Mouse (Mus musculus) ovary, postnatal 36 days (tissue): ENCODE measurements around the gene Fbxl21.
A peak's percentile ranks its signal among the peaks of the same experiment; 100 is the strongest.

Experiments
- DNase-seq: peaks from one replicate; pipeline ENCODE4 v3.0.0; 2022; ENCODE audit warnings: low spot score, mixed read lengths

Fbxl21 gene

GRCm38 (mm10) chr13:56522081-56522820 lies at the start of gene Fbxl21:
Gene Fbxl21, plus strand, starts transcription at chr13:56522472.
- peak; percentile 93 for DNase-seq

DNA sequence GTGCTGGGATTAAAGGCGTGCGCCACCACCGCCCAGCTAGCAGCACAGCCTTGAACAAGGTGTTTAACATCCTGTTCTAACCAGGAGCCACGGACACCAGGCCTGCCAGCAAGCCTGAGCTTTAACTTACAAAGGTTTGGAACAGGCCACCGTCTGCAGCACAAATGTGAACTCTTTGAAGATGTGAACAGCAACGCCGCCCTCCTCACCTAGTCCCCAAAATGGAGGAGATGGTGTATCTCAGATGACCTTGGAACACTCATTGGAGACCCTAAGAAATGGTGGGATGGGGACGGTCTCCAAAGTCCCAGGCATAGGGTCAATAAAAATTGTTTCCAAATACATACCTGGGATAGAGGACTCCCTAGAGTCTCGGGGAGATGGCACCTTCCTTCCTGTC lies 49.6 kb upstream of the Fbxl21 start:
- no peak for DNase-seq

- no peak for DNase-seq
These were observed 46.9 kb upstream of the Fbxl21 start for GRCm38 (mm10) chr13:56475363-56475762.

DNA sequence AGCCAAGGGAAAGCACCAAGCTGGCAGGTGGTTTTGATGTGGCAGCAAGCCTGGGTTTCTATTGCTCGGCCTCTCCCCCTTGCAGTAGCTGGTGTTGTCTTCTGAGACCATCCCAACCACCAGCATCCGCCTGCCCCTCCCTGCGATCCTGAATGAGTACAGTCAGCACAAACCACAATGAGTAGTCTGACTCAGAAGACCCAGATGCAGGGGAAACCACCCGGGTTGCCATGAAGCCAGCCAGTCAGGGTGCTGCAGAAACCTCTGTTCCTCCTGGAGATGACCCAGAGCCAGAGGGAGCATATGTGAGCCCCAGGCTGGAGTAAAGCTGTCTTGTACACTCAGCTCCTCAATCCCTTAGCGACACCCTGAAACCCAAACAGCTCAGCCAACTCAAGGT lies 45.5 kb upstream of the Fbxl21 start:
- no peak for DNase-seq

DNA sequence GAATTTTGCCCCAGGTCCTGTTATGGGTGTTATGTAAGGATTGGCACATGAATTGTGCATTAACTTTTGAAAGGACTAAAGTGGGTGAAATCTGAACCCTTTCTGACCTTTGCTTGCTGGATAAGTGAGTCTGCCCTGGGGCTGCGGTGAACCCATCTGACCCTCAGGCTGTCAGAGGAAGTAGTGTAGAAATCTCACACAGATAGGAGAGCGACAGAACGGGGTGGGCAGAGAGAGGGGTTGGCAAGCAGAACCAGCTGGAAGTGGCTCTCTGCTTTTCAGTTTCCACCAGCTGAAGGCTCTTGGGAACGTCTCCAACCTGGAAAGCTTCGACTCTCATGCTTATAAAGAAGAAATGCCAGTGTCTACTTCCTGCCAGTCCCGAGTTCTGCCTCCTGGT lies 45.0 kb upstream of the Fbxl21 start:
- no peak for DNase-seq

DNA sequence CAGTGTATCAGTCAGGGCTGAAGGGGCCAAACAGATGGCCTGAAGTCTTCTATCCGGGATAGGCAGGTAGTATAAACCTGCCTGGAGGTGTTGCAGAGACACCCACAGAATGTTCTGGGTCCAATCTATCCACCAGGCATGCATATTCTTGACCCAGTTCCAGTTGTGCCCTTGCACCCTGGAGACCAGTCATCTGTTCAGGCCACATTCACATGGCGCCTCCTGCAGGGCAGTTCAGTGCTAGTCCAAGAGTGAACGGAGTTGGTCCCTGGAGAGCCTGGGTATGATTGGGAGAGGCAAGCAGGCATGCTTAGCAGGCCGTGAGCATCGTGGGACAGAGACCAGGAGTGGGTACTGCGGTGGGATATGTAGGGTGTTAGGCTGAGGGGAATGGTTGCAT lies 44.2 kb upstream of the Fbxl21 start:
- no peak for DNase-seq

DNA sequence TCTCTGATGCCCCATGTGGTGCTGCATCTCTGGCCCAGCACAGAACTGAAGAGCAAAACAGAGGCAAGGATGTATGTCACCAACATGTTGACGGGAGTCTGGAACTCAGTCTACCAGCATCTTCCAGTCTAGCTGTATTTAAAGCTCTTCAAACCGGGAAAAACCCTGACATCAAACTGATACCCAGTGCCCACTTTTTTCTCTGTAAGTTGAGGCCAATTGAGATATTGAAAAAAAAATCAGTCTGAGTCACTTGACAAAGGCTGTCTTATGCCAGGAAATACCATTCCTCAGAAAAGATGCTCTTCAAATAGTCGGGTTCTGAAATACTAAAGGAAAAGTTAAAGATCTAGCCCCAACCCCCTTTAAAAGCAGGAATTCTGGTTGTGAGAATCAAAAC lies 40.1 kb upstream of the Fbxl21 start, which contains the start of gene Il9:
Gene Il9 (minus strand): TSS at position 101 of the 400 bp plus-strand sequence.
- DNase-seq, result no peak

- DNase-seq, result no peak
These were observed 34.3 kb upstream of the Fbxl21 start for GRCm38 (mm10) chr13:56488012-56488411.

- no peak for DNase-seq
These were observed 27.8 kb upstream of the Fbxl21 start for GRCm38 (mm10) chr13:56494440-56494839.

DNA sequence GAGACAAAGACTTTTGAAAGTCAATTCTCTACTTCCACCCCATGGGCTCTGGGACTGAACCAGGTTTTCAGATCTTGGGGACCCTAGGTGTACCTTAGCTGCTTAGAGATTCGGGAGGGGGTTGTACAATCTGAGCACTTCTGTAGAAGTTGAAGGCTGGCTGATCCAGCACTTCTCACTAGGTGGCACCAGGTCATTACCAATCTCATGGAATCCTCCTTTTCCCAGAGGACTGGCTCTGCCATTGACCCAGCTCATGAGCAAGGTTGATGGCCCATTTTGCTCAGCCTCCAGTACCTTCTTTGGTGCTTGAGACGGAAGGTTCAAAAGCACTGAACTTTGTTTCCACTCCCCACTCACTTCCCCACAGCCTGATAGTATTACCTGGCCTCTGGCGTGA lies 22.1 kb upstream of the Fbxl21 start:
- DNase-seq, result no peak

DNA sequence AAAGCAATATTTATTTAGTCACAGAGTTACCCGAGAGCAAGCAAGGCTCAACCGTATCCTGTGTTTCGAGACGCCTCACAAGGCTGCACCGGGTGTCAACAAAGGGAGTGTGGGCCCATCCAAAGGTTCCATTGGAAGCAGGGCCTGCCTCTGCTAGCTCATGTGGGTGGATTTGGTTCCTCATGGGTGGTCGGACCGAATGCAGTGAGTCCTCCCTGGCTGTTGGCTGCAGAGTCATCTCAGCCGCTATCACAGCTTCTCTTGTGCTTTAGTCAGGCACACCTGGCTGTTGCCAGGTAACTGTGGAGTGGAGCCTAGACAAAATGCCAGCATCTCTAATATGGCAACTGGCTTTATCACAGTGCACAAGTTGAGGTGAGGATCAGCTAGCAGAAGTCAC lies 21.6 kb upstream of the Fbxl21 start:
- no peak for DNase-seq

DNA sequence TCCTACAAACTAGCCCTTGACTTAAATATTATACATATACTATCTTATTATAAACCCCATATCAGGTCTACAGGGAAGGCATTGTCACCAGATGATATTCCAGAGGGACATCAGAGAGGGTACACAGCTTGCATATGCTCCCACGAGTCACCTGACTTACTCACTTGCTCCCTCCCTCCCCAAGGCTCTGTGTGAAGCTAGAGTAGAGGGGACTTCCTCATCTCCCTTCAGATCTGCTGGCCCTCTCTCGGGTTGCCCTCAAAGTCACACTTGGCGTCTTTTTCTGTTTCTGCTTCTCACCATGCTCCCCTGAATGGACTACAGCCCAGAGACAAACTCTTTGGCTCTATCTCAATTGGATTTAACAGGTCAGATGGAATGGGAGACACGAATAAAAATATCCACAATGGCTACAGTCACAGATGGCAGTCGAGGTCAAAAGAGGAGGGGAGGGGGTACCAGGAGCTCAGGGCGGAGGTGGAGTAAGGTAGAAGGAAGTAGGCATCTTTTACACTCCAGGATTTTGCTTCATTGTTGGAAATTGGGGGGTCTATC lies 20.3 kb upstream of the Fbxl21 start:
- no peak for DNase-seq

DNA sequence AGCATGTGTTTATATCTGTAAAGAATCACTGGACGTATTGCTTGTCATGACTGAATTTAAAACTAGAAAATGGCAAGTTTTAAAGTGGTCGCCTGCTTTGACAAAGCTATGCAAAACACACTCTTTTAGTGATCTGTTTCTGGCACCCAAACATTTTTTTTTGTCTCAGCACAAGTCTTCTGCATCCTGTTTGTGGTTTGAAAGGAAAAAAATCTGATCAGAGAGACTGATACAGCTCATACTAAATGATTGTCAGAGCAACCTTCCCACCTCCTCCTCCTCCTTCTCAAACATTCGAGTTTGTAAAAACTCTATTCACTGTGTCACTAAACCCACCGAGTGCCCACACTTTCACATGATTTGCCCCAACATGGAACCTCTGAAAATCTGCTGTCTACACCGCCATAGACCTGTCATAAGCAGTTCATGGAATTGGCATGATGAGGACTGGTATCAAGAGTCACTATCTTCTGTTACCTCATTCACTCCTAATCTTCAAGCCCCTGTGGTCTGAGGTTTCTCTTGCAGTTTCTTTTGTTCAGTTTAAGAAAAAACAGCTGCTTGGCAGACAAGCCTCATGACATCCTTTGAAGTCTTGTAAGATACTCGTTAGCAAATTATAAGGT lies 15.3 kb upstream of the Fbxl21 start:
- no peak for DNase-seq

- no peak for DNase-seq
These were observed 12.5 kb upstream of the Fbxl21 start for GRCm38 (mm10) chr13:56509796-56510195.

- no peak for DNase-seq
These were observed 8.7 kb upstream of the Fbxl21 start for GRCm38 (mm10) chr13:56513595-56513994.

DNA sequence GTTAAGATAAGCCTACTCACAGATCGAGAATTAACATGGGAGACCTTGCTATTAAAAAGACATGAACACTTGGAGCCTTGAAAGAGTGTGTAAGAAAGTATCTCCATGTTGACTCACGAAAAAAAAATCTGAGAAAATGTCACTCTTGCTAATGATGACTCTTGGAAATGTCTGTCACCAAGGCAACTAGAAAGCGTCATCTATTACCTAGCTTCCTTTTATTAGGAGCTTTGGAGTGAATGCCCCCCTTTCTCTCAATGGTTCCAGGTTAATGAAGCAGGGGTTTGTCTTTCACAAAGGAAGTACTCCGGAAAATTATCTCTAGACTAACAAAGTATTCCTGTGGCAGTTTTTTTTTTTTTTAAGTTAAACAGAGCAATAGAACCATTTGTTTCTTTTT lies 6.0 kb upstream of the Fbxl21 start:
- DNase-seq, result no peak

DNA sequence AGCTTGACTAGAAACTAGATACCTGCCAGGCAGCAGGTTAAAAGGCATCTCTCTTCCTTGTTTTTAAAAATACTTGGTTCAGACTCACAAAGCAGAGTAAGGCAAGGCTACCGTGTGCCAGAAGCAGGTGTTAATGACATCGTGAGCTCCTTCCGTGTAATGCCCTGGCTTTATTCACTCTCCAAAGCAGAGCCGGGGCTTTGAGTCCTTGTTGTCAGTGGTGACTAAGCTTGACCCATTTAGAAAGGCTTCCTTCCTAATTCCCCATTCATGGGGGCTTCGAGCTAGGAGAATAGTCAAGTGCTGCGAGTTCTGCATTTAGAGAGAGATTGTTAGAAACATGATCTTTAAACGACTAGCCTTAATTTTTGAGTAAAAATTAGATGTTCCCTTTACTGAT lies 5.5 kb upstream of the Fbxl21 start:
- no peak for DNase-seq

GRCm38 (mm10) chr13:56522821-56523167 lies 522 bp downstream of the Fbxl21 start:
- DNase-seq, result no peak

DNA sequence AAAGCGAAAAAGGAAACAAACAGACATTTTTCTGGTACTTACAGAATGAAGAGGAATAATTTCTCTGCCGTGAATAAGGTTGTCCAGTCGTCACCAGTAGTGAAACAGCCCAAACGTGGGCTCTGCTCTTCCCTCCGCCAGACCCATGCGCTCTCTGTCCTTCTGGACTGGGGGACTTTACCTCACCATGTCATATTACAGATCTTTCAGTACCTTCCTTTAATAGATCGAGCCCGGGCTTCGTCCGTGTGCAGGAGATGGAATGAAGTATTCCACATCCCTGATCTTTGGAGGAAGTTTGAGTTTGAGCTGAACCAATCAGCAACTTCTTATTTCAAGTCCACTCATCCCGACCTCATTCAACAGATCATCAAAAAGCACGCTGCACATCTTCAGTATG lies 4.6 kb downstream of the Fbxl21 start:
- no peak for DNase-seq

- DNase-seq, result no peak
These were observed 5.6 kb downstream of the Fbxl21 start for GRCm38 (mm10) chr13:56527846-56528245.

GRCm38 (mm10) chr13:56528281-56528680 lies 6.0 kb downstream of the Fbxl21 start:
- DNase-seq, result no peak

GRCm38 (mm10) chr13:56529031-56529430 lies 6.8 kb downstream of the Fbxl21 start:
- no peak for DNase-seq

GRCm38 (mm10) chr13:56529685-56530084 lies 7.4 kb downstream of the Fbxl21 start:
- DNase-seq, result no peak

DNA sequence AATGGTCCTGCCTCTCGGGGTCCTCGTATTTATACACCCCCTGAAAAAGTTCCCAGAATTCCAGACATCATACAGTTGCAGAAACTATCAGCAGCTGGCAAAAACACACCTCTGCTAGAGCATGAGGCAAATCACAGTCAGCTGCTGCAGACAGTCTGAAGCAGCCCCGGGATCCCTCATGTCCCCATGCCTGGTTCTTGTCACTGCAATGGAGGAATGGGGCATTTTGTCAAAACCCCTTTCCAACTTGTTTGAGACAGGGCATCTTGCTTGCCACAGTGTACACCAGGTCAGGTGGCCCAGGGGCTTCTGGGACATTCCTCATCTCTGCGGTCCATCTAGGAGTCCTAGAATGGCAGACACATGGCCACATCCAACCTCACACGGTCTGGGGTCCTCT lies 12.7 kb downstream of the Fbxl21 start:
- no peak for DNase-seq
